Mouse (Mus musculus) hematopoietic stem cell, adult 5-6 weeks (primary cell): Measurements from ENCODE around the gene Slk. TPM values are rescaled to one million over a fixed set of nuclear protein-coding genes. Genes with fewer than 3 reads are reported as not detected.
"Not testable (repeated sequence)": the region's sequence is repeated elsewhere in the genome, so short reads cannot be mapped to it uniquely, and the experiment has no call there.

Experiments
- ATAC-seq, 2 experiments: fragments of 125-278 bp in 1 of 2; replicated peaks in 1 of 2; 2 replicates each; pipeline ENCODE4 v1.8.0; 2016 to 2017; ENCODE audit warnings: inconsistent platforms in 2 of 2, mild to moderate bottlenecking in 2 of 2, moderate number of reproducible peaks in 2 of 2, low read depth in 1 of 2, moderate TSS enrichment in 1 of 2; ENCODE audit not compliant: low FRiP score in 2 of 2, poor library complexity in 2 of 2, severe bottlenecking in 2 of 2, insufficient read depth in 1 of 2, low TSS enrichment in 1 of 2
- total RNA-seq: library from RNA; stranded (forward); fragments of 172-1452, 232-1000 nt; gene quantifications from 2 replicates; pipeline ENCODE4 v1.2.3, GENCODE M21; 2017

Gene Slk
- total RNA-seq, 1 experiment from 2014 or later = 191 TPM

- 0 out of 4 replicates have a peak, but pooled peaks of 1 of the 2 experiments have one; percentile 36 for ATAC-seq
Observed at GRCm38 (mm10) chr19:47561996-47562441, 17.5 kb upstream of the Slk start.

GRCm38 (mm10) chr19:47563715-47564114 is 15.8 kb upstream of the Slk start:
- ATAC-seq = no peak

GRCm38 (mm10) chr19:47565031-47565654 is 14.3 kb upstream of the Slk start:
- no peak for ATAC-seq

GRCm38 (mm10) chr19:47565994-47566393 is 13.5 kb upstream of the Slk start:
- no peak for ATAC-seq

- no peak; a peak in 1 of 4 replicates for ATAC-seq
Observed at GRCm38 (mm10) chr19:47570042-47570441, 9.4 kb upstream of the Slk start.

- ATAC-seq = not testable (repeated sequence)
Observed at GRCm38 (mm10) chr19:47571981-47572380, 7.5 kb upstream of the Slk start.

- no peak for ATAC-seq
Observed at GRCm38 (mm10) chr19:47573718-47574117, 5.8 kb upstream of the Slk start.

- ATAC-seq = no peak
Observed at GRCm38 (mm10) chr19:47578581-47579224, 775 bp upstream of the Slk start.

- peak; percentile 13 to 39; a peak in 2 of 4 replicates for ATAC-seq
Observed at GRCm38 (mm10) chr19:47579788-47580631, 532 bp downstream of the Slk start.

GRCm38 (mm10) chr19:47585772-47586171 is 6.3 kb downstream of the Slk start:
- no peak for ATAC-seq

- no peak for ATAC-seq
Observed at GRCm38 (mm10) chr19:47587009-47587408, 7.5 kb downstream of the Slk start.

- no peak for ATAC-seq
Observed at GRCm38 (mm10) chr19:47608513-47608912, 29.0 kb downstream of the Slk start.

GRCm38 (mm10) chr19:47613442-47613841 is 34.0 kb downstream of the Slk start:
- no peak for ATAC-seq

GRCm38 (mm10) chr19:47621478-47621877 is 42.0 kb downstream of the Slk start:
- ATAC-seq = no peak

GRCm38 (mm10) chr19:47624940-47625711 is 45.6 kb downstream of the Slk start:
- ATAC-seq = no peak

- no peak for ATAC-seq
Observed at GRCm38 (mm10) chr19:47627450-47627849, 48.0 kb downstream of the Slk start.

GRCm38 (mm10) chr19:47629068-47629467 is 49.6 kb downstream of the Slk start:
- no peak for ATAC-seq
